Mouse (Mus musculus) hindbrain, embryonic 10.5 days (tissue): ENCODE results near the gene Bin2. TPM values are rescaled to one million over a fixed set of nuclear protein-coding genes. Genes with fewer than 3 reads are reported as not detected.

Experiments used
- DNase-seq: peaks from one replicate; pipeline ENCODE4 v3.0.0-alpha.2; 2017; ENCODE audit warnings: low spot score
- H3K27ac ChIP-seq: fragments of 300-500 bp; sonication (generic); 2 replicates; pipeline ENCODE4 v1.5.1; 2016; ENCODE audit warnings: mild to moderate bottlenecking, moderate library complexity
- H3K27me3 ChIP-seq: fragments of 300-500 bp; sonication (generic); 2 replicates; pipeline ENCODE4 v1.6.1; 2016; ENCODE audit warnings: mild to moderate bottlenecking; ENCODE audit not compliant: poor library complexity, insufficient read depth, severe bottlenecking
- H3K36me3 ChIP-seq: fragments of 300-500 bp; sonication (generic); 2 replicates; pipeline ENCODE4 v1.6.1; 2016; ENCODE audit warnings: mild to moderate bottlenecking, moderate library complexity
- H3K4me1 ChIP-seq: fragments of 300-500 bp; sonication (generic); replicated peaks from 2 replicates; pipeline ENCODE4 v1.6.1; 2016; ENCODE audit warnings: mild to moderate bottlenecking
- H3K4me3 ChIP-seq: fragments of 300-500 bp; sonication (generic); 2 replicates; pipeline ENCODE4 v1.5.1; 2016; ENCODE audit warnings: mild to moderate bottlenecking, moderate library complexity
- H3K9me3 ChIP-seq: fragments of 300-500 bp; sonication (generic); 2 replicates; pipeline ENCODE4 v1.6.1; 2016; ENCODE audit warnings: mild to moderate bottlenecking, moderate library complexity
- WGBS: fragments of 180-500 bp; shearing (Covaris S2); methylation state at CpG from one replicate; pipeline ENCODE4 v1.1.7; 2016; 5-methylcytosine and 5-hydroxymethylcytosine counted together
- polyA plus RNA-seq: library from polyadenylated mRNA; unstranded; fragments of >200 nt; fragmentation: Nextera tagmentation; extraction: Ambion mirVana; gene quantifications from 2 replicates; pipeline ENCODE4 v1.2.1, GENCODE M21; 2016

The Bin2 gene
- polyA plus RNA-seq, 1 experiment from 2014 or later: 4.5 TPM

GRCm38 (mm10) chr15:100678581-100678980 is 9.2 kb upstream of the Bin2 start:
- peaks cover 37% of the 10 kb centered on the region for H3K4me1 ChIP-seq
- 78% methylated on average over 12 of the region's 12 CpGs for WGBS
- H3K36me3 ChIP-seq: no peaks in the 10 kb centered on the region
- H3K27me3 ChIP-seq: no peaks in the 10 kb centered on the region
- H3K9me3 ChIP-seq: no peaks in the 10 kb centered on the region
- no peak for DNase-seq
- H3K4me3 ChIP-seq: no peak overlapping the region
- H3K27ac ChIP-seq: no peak overlapping the region

- no peak overlapping the region for H3K4me3 ChIP-seq
- H3K9me3 ChIP-seq: no peaks in the 10 kb centered on the region
- WGBS: 88% methylated on average over 8 of the region's 8 CpGs
- no peak for DNase-seq
- no peaks in the 10 kb centered on the region for H3K27me3 ChIP-seq
- H3K4me1 ChIP-seq: peaks cover 41% of the 10 kb centered on the region
- H3K36me3 ChIP-seq: no peaks in the 10 kb centered on the region
- no peak overlapping the region for H3K27ac ChIP-seq
Observed at GRCm38 (mm10) chr15:100677675-100678074, 8.3 kb upstream of the Bin2 start.

- no peak for DNase-seq
- H3K4me3 ChIP-seq: no peak overlapping the region
- WGBS: 87% methylated on average over 1 of the region's 1 CpGs
- no peak overlapping the region for H3K27ac ChIP-seq
- H3K4me1 ChIP-seq: peaks cover 37% of the 10 kb centered on the region
- H3K36me3 ChIP-seq: no peaks in the 10 kb centered on the region
- H3K27me3 ChIP-seq: no peaks in the 10 kb centered on the region
- no peaks in the 10 kb centered on the region for H3K9me3 ChIP-seq
Observed at GRCm38 (mm10) chr15:100676521-100676920, 7.2 kb upstream of the Bin2 start.

- H3K36me3 ChIP-seq: no peaks in the 10 kb centered on the region
- no peak overlapping the region for H3K4me3 ChIP-seq
- H3K4me1 ChIP-seq: peaks cover 30% of the 10 kb centered on the region
- 81% methylated on average over 3 of the region's 3 CpGs for WGBS
- no peaks in the 10 kb centered on the region for H3K9me3 ChIP-seq
- H3K27ac ChIP-seq: no peak overlapping the region
- no peaks in the 10 kb centered on the region for H3K27me3 ChIP-seq
- no peak for DNase-seq
Observed at GRCm38 (mm10) chr15:100675486-100675885, 6.1 kb upstream of the Bin2 start.

- 87% methylated on average over 10 of the region's 10 CpGs for WGBS
- Histone ChIP-seq H3K4me1 (peaks cover 26% of the 10 kb centered on the region), H3K4me3 (no peak overlapping the region), H3K27me3 (no peaks in the 10 kb centered on the region), H3K36me3 (no peaks in the 10 kb centered on the region), H3K9me3 (no peaks in the 10 kb centered on the region), H3K27ac (no peak overlapping the region)
- no peak for DNase-seq
Observed at GRCm38 (mm10) chr15:100674566-100674965, 5.2 kb upstream of the Bin2 start.

DNA sequence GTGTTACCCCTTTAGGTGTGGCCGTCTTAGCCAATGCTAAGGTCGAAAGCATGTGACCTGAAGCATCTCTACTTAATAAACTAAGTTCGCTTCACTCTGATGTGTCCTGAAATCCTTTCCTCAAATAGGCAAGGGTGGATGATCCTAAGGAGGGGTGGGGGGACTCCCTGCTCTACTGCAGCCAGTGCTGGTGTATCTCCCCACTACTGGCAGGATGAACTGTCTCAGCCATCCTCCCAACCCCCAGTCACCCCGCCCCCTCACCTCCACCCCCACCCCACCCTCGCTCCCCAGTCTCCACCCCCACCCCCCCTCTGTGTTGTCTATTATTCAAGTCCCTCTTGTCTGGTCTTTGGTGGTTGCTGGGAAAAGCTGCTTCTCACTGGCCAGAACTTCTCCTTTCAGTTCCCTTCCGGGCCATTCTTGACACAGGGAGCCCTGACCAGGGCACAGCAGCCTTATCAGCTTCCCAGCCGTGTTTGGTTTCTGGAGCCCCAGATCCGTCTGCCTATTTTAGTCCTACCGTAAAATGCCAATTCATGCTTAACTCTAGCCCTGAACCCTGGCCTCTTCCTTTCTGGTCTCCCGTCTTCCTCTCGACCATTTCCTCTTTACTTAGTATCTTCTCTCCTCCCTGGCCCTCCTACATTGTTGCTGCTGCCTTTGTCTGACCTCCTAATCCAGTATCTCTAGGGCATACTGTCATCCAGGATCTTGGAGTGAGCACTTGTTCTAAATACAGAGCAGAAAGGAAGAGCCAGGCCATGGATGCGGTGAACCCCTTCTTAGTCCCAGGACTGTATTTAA is 4.4 kb upstream of the Bin2 start:
- no peak for DNase-seq
- H3K4me3 ChIP-seq: no peak overlapping the region
- H3K27me3 ChIP-seq: no peaks in the 10 kb centered on the region
- H3K4me1 ChIP-seq: peaks cover 26% of the 10 kb centered on the region
- no peak overlapping the region for H3K27ac ChIP-seq
- H3K36me3 ChIP-seq: no peaks in the 10 kb centered on the region
- H3K9me3 ChIP-seq: no peaks in the 10 kb centered on the region
- 35% methylated on average over 12 of the region's 12 CpGs for WGBS

GRCm38 (mm10) chr15:100670833-100671232 is 1.5 kb upstream of the Bin2 start:
- no peak for DNase-seq
- Histone ChIP-seq H3K27ac (no peak overlapping the region), H3K4me3 (no peak overlapping the region), H3K9me3 (no peaks in the 10 kb centered on the region), H3K27me3 (0 out of 2 replicates have a peak, but pooled peaks cover 5% of the 10 kb centered on the region), H3K4me1 (peaks cover 37% of the 10 kb centered on the region), H3K36me3 (no peaks in the 10 kb centered on the region)
- WGBS: 71% methylated on average over 5 of the region's 5 CpGs

- Histone ChIP-seq H3K9me3 (no peaks in the 10 kb centered on the region), H3K4me1 (peaks cover 29% of the 10 kb centered on the region), H3K36me3 (no peaks in the 10 kb centered on the region), H3K4me3 (no peak overlapping the region), H3K27ac (no peak overlapping the region), H3K27me3 (0 out of 2 replicates have a peak, but pooled peaks cover 5% of the 10 kb centered on the region)
- DNase-seq: no peak
- WGBS: 78% methylated on average over 8 of the region's 8 CpGs
Observed at GRCm38 (mm10) chr15:100670004-100670403, 651 bp upstream of the Bin2 start.

GRCm38 (mm10) chr15:100667871-100668545 is 1.3 kb downstream of the Bin2 start:
- Histone ChIP-seq H3K27me3 (0 out of 2 replicates have a peak, but pooled peaks cover 5% of the 10 kb centered on the region), H3K4me3 (no peak overlapping the region), H3K9me3 (no peaks in the 10 kb centered on the region), H3K4me1 (peaks cover 16% of the 10 kb centered on the region), H3K36me3 (no peaks in the 10 kb centered on the region), H3K27ac (no peak overlapping the region)
- no peak for DNase-seq
- WGBS: 84% methylated on average over 5 of the region's 5 CpGs

GRCm38 (mm10) chr15:100667420-100667819 is 1.9 kb downstream of the Bin2 start:
- Histone ChIP-seq H3K4me3 (no peak overlapping the region), H3K4me1 (peaks cover 16% of the 10 kb centered on the region), H3K36me3 (no peaks in the 10 kb centered on the region), H3K27me3 (0 out of 2 replicates have a peak, but pooled peaks cover 5% of the 10 kb centered on the region), H3K9me3 (no peaks in the 10 kb centered on the region), H3K27ac (no peak overlapping the region)
- DNase-seq: no peak
- WGBS: 59% methylated on average over 6 of the region's 6 CpGs

GRCm38 (mm10) chr15:100666851-100667250 is 2.5 kb downstream of the Bin2 start:
- Histone ChIP-seq H3K9me3 (no peaks in the 10 kb centered on the region), H3K27me3 (0 out of 2 replicates have a peak, but pooled peaks cover 5% of the 10 kb centered on the region), H3K4me3 (no peak overlapping the region), H3K27ac (peak overlapping the region; percentile 66; the same call in 1 of the 2 replicates), H3K36me3 (no peaks in the 10 kb centered on the region), H3K4me1 (peaks cover 16% of the 10 kb centered on the region)
- 30% methylated on average over 12 of the region's 12 CpGs for WGBS
- DNase-seq: no peak

- H3K4me3 ChIP-seq: 0 out of 2 replicates have a peak overlapping the region, but pooled peaks have one; percentile 6
- whole genome bisulfite sequencing: 7% methylated on average over 7 of the region's 7 CpGs
Observed at GRCm38 (mm10) chr15:100666219-100666696, 3.1 kb downstream of the Bin2 start.

More at GRCm38 (mm10) chr15:100666219-100666696, 3.1 kb downstream of the Bin2 start:
- Histone ChIP-seq H3K27ac (peak overlapping the region; percentile 37), H3K4me1 (peaks cover 16% of the 10 kb centered on the region), H3K36me3 (no peaks in the 10 kb centered on the region), H3K9me3 (no peaks in the 10 kb centered on the region), H3K27me3 (0 out of 2 replicates have a peak, but pooled peaks cover 5% of the 10 kb centered on the region)
- DNase-seq: peak; percentile 18
